Comparison of ENCODE assay signal across 15 mouse cellular contexts in the genomic region with DNA sequence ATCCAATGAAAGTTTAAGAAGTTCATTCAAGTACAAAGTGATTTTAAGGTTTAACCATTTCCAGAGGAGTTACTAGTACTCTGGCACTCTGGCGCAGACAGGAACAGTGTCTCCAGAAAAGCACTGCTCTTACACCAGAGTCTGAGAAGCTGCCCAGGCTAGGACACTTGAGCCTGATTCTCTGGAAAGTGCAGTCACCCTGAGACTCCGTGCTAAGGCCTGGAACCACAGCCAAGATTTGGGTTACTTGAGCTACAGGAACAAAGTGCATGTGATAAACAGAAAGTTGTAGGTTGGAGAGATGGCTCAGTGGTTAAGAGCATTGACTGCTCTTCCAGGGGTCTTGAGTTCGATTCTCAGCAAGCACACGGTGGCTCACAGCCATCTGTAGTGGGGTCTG.
"Had no signal": no experiment of that assay in that cellular context is flagged by ENCODE, and none has a peak within 500 bp of the region (broad histone marks: within the 10 kb centered on the region; RNA-seq: fewer than 3 reads in every experiment).

No protein-coding gene starts in this region.

- H3K4me3 ChIP-seq: intestine, embryonic 15.5 days; limb, embryonic 13.5 days; midbrain, embryonic 13.5 days; myocyte; neural tube, embryonic 12.5 days; stomach, embryonic 15.5 days had no signal

- ATAC-seq: intestine, embryonic 15.5 days; midbrain, embryonic 13.5 days had no signal

- H3K36me3 ChIP-seq: intestine, embryonic 15.5 days; midbrain, embryonic 13.5 days; stomach, embryonic 15.5 days had no signal

- H3K9me3 ChIP-seq: intestine, embryonic 15.5 days; limb, embryonic 13.5 days; midbrain, embryonic 13.5 days; neural tube, embryonic 12.5 days; stomach, embryonic 15.5 days had no signal

- H3K27ac ChIP-seq: intestine, embryonic 15.5 days; limb, embryonic 13.5 days; midbrain, embryonic 13.5 days; neural tube, embryonic 12.5 days; stomach, embryonic 15.5 days had no signal

- H3K27me3 ChIP-seq: intestine, embryonic 15.5 days; limb, embryonic 13.5 days; midbrain, embryonic 13.5 days; neural tube, embryonic 12.5 days; stomach, embryonic 15.5 days had no signal

- DNase-seq: kidney, adult 18-20 months; kidney, postnatal 4 days; left cerebral cortex, postnatal 4 days; lung, embryonic 14.5 days; lung, postnatal 14 days; retina, postnatal 1 day; right cerebral cortex, postnatal 4 days; thymus, adult 2 months; thymus, postnatal 25 days had no signal

- H3K9ac ChIP-seq: intestine, embryonic 15.5 days; limb, embryonic 13.5 days; lung, embryonic 14.5 days; midbrain, embryonic 13.5 days; neural tube, embryonic 12.5 days; stomach, embryonic 15.5 days had no signal

- H3K4me2 ChIP-seq: intestine, embryonic 15.5 days; limb, embryonic 13.5 days; lung, embryonic 14.5 days; midbrain, embryonic 13.5 days; neural tube, embryonic 12.5 days; stomach, embryonic 15.5 days had no signal
